Mouse (Mus musculus) neural tube, embryonic 11.5 days (tissue): ENCODE data around the gene Gm42674. TPM values are rescaled to one million over a fixed set of nuclear protein-coding genes. Genes with fewer than 3 reads are reported as not detected.
A peak's percentile ranks its signal among the peaks of the same experiment; 100 is the strongest.

ENCODE experiments used
- ATAC-seq: fragments of 200-750 bp; cut with Nextera tagmentation; 2 replicates; pipeline ENCODE4 v1.8.0; 2017; ENCODE audit warnings: moderate number of reproducible peaks, mild to moderate bottlenecking, moderate TSS enrichment, moderate library complexity; ENCODE audit not compliant: insufficient read depth, low FRiP score, low TSS enrichment
- DNase-seq: peaks from one replicate; pipeline ENCODE4 v3.0.0-alpha.2; 2015; ENCODE audit warnings: low spot score
- H3K27ac ChIP-seq: fragments of 300-500 bp; sonication (generic); 2 replicates; pipeline ENCODE4 v1.5.1; 2014; ENCODE audit warnings: low read depth, mild to moderate bottlenecking, low read length
- H3K27me3 ChIP-seq: fragments of 300-500 bp; sonication (generic); 2 replicates; pipeline ENCODE4 v1.6.1; 2014; ENCODE audit warnings: mild to moderate bottlenecking, low read length, mixed read lengths; ENCODE audit not compliant: control insufficient read depth, insufficient read depth
- H3K36me3 ChIP-seq: fragments of 300-500 bp; sonication (generic); 2 replicates; pipeline ENCODE4 v1.6.1; 2014; ENCODE audit warnings: mild to moderate bottlenecking, low read length, moderate library complexity, mixed read lengths; ENCODE audit not compliant: control insufficient read depth, insufficient read depth
- H3K4me1 ChIP-seq: fragments of 300-500 bp; sonication (generic); 2 replicates; pipeline ENCODE4 v1.6.1; 2014; ENCODE audit warnings: low read length, mixed read lengths; ENCODE audit not compliant: control insufficient read depth, insufficient read depth
- H3K4me2 ChIP-seq: fragments of 300-500 bp; sonication (generic); 2 replicates; pipeline ENCODE4 v1.6.1; 2014; ENCODE audit warnings: low read depth, mild to moderate bottlenecking, moderate library complexity
- H3K4me3 ChIP-seq: fragments of 300-500 bp; sonication (generic); 2 replicates; pipeline ENCODE4 v1.5.1; 2014; ENCODE audit warnings: low read depth, low read length
- H3K9ac ChIP-seq: fragments of 300-500 bp; sonication (generic); 2 replicates; pipeline ENCODE4 v1.6.1; 2014; ENCODE audit warnings: mild to moderate bottlenecking, low read length
- H3K9me3 ChIP-seq: fragments of 300-500 bp; sonication (generic); 2 replicates; pipeline ENCODE4 v1.6.1; 2016; ENCODE audit warnings: low read length; ENCODE audit not compliant: control insufficient read depth
- whole genome bisulfite sequencing: fragments of 180-500 bp; shearing (Covaris S2); extraction: QIAGEN DNeasy Blood & Tissue Kit; methylation state at CpG from one replicate; pipeline ENCODE4 v1.1.7; 2014; 5-methylcytosine and 5-hydroxymethylcytosine counted together
- polyA plus RNA-seq: library from polyadenylated mRNA; unstranded; fragments of >200 nt; fragmentation: Nextera tagmentation; extraction: Ambion mirVana; gene quantifications from 2 replicates; pipeline ENCODE4 v1.2.1, GENCODE M21; 2014

The Gm42674 gene
- polyA plus RNA-seq, 1 experiment from 2014 or later, result not detected

GRCm38 (mm10) chr3:90603623-90604022, 1.9 kb downstream of the Gm42674 start, which contains the start of gene S100a4:
Gene S100a4, plus strand, starts transcription at chr3:90603771.
- DNase-seq, result no peak
- ATAC-seq, result no peak
- H3K36me3 ChIP-seq, result no peaks in the 10 kb centered on the region
- H3K4me1 ChIP-seq, result no peaks in the 10 kb centered on the region
- no peak within 1 kb of the TSS for H3K9ac ChIP-seq
- H3K4me2 ChIP-seq, result no peak within 1 kb of the TSS
- no peaks in the 10 kb centered on the region for H3K27me3 ChIP-seq
- 57% methylated on average over 3 of the region's 3 CpGs for WGBS
- no peaks in the 10 kb centered on the region for H3K9me3 ChIP-seq
- no peak within 1 kb of the TSS for H3K27ac ChIP-seq
- H3K4me3 ChIP-seq, result no peak within 1 kb of the TSS

GRCm38 (mm10) chr3:90604416-90604815, 2.7 kb downstream of the Gm42674 start:
- no peak overlapping the region for H3K4me3 ChIP-seq
- H3K9ac ChIP-seq, result no peak overlapping the region
- H3K27me3 ChIP-seq, result no peaks in the 10 kb centered on the region
- ATAC-seq, result no peak
- no peak overlapping the region for H3K27ac ChIP-seq
- no peaks in the 10 kb centered on the region for H3K9me3 ChIP-seq
- no peak overlapping the region for H3K4me2 ChIP-seq
- 80% methylated on average over 4 of the region's 4 CpGs for WGBS
- DNase-seq, result peak; percentile 36
- no peaks in the 10 kb centered on the region for H3K4me1 ChIP-seq
- no peaks in the 10 kb centered on the region for H3K36me3 ChIP-seq

- no peak overlapping the region for H3K4me2 ChIP-seq
- no peaks in the 10 kb centered on the region for H3K4me1 ChIP-seq
- no peaks in the 10 kb centered on the region for H3K27me3 ChIP-seq
- ATAC-seq (no peak), DNase-seq (no peak)
- H3K27ac ChIP-seq, result no peak overlapping the region
- no peaks in the 10 kb centered on the region for H3K36me3 ChIP-seq
- 84% methylated on average over 3 of the region's 3 CpGs for WGBS
- H3K9me3 ChIP-seq, result no peaks in the 10 kb centered on the region
- H3K9ac ChIP-seq, result no peak overlapping the region
- no peak overlapping the region for H3K4me3 ChIP-seq
Measured at GRCm38 (mm10) chr3:90605049-90605448, 3.3 kb downstream of the Gm42674 start.

GRCm38 (mm10) chr3:90605736-90606135, 4.0 kb downstream of the Gm42674 start:
- no peaks in the 10 kb centered on the region for H3K4me1 ChIP-seq

GRCm38 (mm10) chr3:90606185-90606584, 4.5 kb downstream of the Gm42674 start:
- DNase-seq (no peak), ATAC-seq (no peak)
- Histone ChIP-seq H3K4me1 (no peaks in the 10 kb centered on the region), H3K36me3 (no peaks in the 10 kb centered on the region), H3K4me2 (no peak overlapping the region), H3K9ac (no peak overlapping the region), H3K27me3 (no peaks in the 10 kb centered on the region), H3K4me3 (no peak overlapping the region), H3K9me3 (no peaks in the 10 kb centered on the region), H3K27ac (no peak overlapping the region)
- 92% methylated on average over 6 of the region's 6 CpGs for WGBS

More at GRCm38 (mm10) chr3:90605736-90606135, 4.0 kb downstream of the Gm42674 start:
- no peak for ATAC-seq
- WGBS, result 90% methylated on average over 2 of the region's 2 CpGs
- DNase-seq, result no peak
- Histone ChIP-seq H3K4me3 (no peak overlapping the region), H3K9ac (no peak overlapping the region), H3K27ac (no peak overlapping the region), H3K27me3 (no peaks in the 10 kb centered on the region), H3K4me2 (no peak overlapping the region), H3K36me3 (no peaks in the 10 kb centered on the region), H3K9me3 (no peaks in the 10 kb centered on the region)

- Histone ChIP-seq H3K4me3 (no peak overlapping the region), H3K27me3 (no peaks in the 10 kb centered on the region), H3K4me1 (no peaks in the 10 kb centered on the region), H3K9me3 (no peaks in the 10 kb centered on the region), H3K9ac (no peak overlapping the region), H3K27ac (no peak overlapping the region), H3K36me3 (no peaks in the 10 kb centered on the region), H3K4me2 (no peak overlapping the region)
- WGBS, result 97% methylated on average over 3 of the region's 3 CpGs
- no peak for ATAC-seq
- DNase-seq, result no peak
Measured at GRCm38 (mm10) chr3:90607361-90607760, 5.7 kb downstream of the Gm42674 start.

- no peak for DNase-seq
- no peak within 1 kb of the TSS for H3K4me3 ChIP-seq
- ATAC-seq, result no peak
- H3K9ac ChIP-seq, result no peak within 1 kb of the TSS
- H3K36me3 ChIP-seq, result no peaks in the 10 kb centered on the region
- no peak within 1 kb of the TSS for H3K4me2 ChIP-seq
- no peaks in the 10 kb centered on the region for H3K4me1 ChIP-seq
- H3K9me3 ChIP-seq, result no peaks in the 10 kb centered on the region
- no peak within 1 kb of the TSS for H3K27ac ChIP-seq
- WGBS, result 66% methylated on average over 3 of the region's 3 CpGs
- H3K27me3 ChIP-seq, result no peaks in the 10 kb centered on the region
Measured at GRCm38 (mm10) chr3:90608223-90608622, 6.5 kb downstream of the Gm42674 start, which contains the start of gene S100a5. Gene S100a5, plus strand, starts transcription at chr3:90608523.

GRCm38 (mm10) chr3:90609102-90609501, 7.4 kb downstream of the Gm42674 start:
- Histone ChIP-seq H3K9me3 (no peaks in the 10 kb centered on the region), H3K4me2 (no peak overlapping the region), H3K9ac (no peak overlapping the region), H3K27me3 (no peaks in the 10 kb centered on the region), H3K4me3 (no peak overlapping the region), H3K4me1 (no peaks in the 10 kb centered on the region), H3K36me3 (no peaks in the 10 kb centered on the region), H3K27ac (no peak overlapping the region)
- ATAC-seq, result no peak
- DNase-seq, result no peak

GRCm38 (mm10) chr3:90611494-90611893, 9.8 kb downstream of the Gm42674 start:
- Histone ChIP-seq H3K36me3 (no peaks in the 10 kb centered on the region), H3K4me1 (no peaks in the 10 kb centered on the region), H3K27ac (no peak overlapping the region), H3K9me3 (no peaks in the 10 kb centered on the region), H3K27me3 (no peaks in the 10 kb centered on the region), H3K4me3 (no peak overlapping the region), H3K4me2 (no peak overlapping the region), H3K9ac (no peak overlapping the region)
- 82% methylated on average over 3 of the region's 3 CpGs for WGBS
- ATAC-seq, result no peak
- DNase-seq, result no peak
